Comparison of ENCODE assay signal across 15 mouse cellular contexts in the genomic region with DNA sequence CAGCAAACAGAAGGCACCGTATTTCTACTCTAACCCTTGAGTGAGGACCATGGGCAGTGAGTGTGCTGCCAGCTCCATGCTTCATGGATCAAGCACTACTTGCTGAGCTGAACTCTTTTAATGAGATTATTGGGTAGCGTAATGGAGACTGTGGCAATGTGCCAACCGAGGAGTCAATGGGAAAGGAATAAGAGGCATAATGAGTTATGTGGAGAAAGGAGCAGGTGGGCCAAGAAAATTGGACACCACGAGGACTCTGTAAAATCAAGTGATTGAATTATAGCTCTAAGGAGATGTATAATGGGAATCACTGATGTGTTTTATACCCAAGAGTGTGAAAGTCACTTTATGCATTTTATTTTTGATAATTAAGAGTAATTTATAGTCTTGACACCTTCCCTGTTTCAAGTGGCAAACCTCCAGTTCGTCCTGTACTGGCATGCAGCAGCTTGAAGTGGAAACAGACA.
DNase-seq lines count a peak whose midpoint lies in the region; ATAC-seq lines count a peak whose summit lies in the region.
"Had no signal": no experiment of that assay in that cellular context is flagged by ENCODE, and none has a peak within 500 bp of the region (broad histone marks: within the 10 kb centered on the region; RNA-seq: fewer than 3 reads in every experiment).

No protein-coding gene starts in this region.

- no peaks in the 10 kb centered on the region for H3K9me3 ChIP-seq in forebrain, embryonic 12.5 days
- no peaks in the 10 kb centered on the region for H3K9me3 ChIP-seq in hindbrain, embryonic 12.5 days (replicated peaks)
- H3K9me3 ChIP-seq in midbrain, embryonic 16.5 days (replicated peaks; ENCODE audit: control insufficient read depth, low read length, poor library complexity, severe bottlenecking) = no peaks in the 10 kb centered on the region
- no peaks in the 10 kb centered on the region for H3K9me3 ChIP-seq in heart, embryonic 10.5 days
- H3K9me3 ChIP-seq: megakaryocyte, embryonic 14.5 days had no signal

- H3K9ac ChIP-seq in forebrain, embryonic 12.5 days = no peak overlapping the region
- no peak overlapping the region for H3K9ac ChIP-seq in hindbrain, embryonic 12.5 days
- no peak overlapping the region for H3K9ac ChIP-seq in midbrain, embryonic 16.5 days (ENCODE audit: low read depth, low read length)

- H3K4me1 ChIP-seq in forebrain, embryonic 12.5 days = no peaks in the 10 kb centered on the region
- no peaks in the 10 kb centered on the region for H3K4me1 ChIP-seq in hindbrain, embryonic 12.5 days
- H3K4me1 ChIP-seq in midbrain, embryonic 16.5 days (ENCODE audit: control insufficient read depth, insufficient read depth, low read length) = no peaks in the 10 kb centered on the region
- H3K4me1 ChIP-seq in heart, embryonic 10.5 days = no peaks in the 10 kb centered on the region
- H3K4me1 ChIP-seq: megakaryocyte, embryonic 14.5 days had no signal

- H3K27ac ChIP-seq in forebrain, embryonic 12.5 days = no peak overlapping the region
- no peak overlapping the region for H3K27ac ChIP-seq in hindbrain, embryonic 12.5 days
- no peak overlapping the region for H3K27ac ChIP-seq in midbrain, embryonic 16.5 days (ENCODE audit: low read length)
- no peak overlapping the region for H3K27ac ChIP-seq in heart, embryonic 10.5 days

- H3K27me3 ChIP-seq in forebrain, embryonic 12.5 days = no peaks in the 10 kb centered on the region
- H3K27me3 ChIP-seq in hindbrain, embryonic 12.5 days = no peaks in the 10 kb centered on the region
- no peaks in the 10 kb centered on the region for H3K27me3 ChIP-seq in midbrain, embryonic 16.5 days (ENCODE audit: control insufficient read depth, insufficient read depth, low read depth, low read length)
- H3K27me3 ChIP-seq in heart, embryonic 10.5 days (ENCODE audit: insufficient read depth, poor library complexity, severe bottlenecking) = no peaks in the 10 kb centered on the region
- H3K27me3 ChIP-seq: CH12.LX; megakaryocyte, embryonic 14.5 days had no signal

- 43% methylated on average over 5 of the region's 5 CpGs for WGBS in forebrain, embryonic 12.5 days
- WGBS in hindbrain, embryonic 12.5 days = 54% methylated on average over 5 of the region's 5 CpGs
- 30% methylated on average over 5 of the region's 5 CpGs for WGBS in midbrain, embryonic 16.5 days
- 83% methylated on average over 5 of the region's 5 CpGs for WGBS in heart, embryonic 10.5 days

- ATAC-seq in forebrain, embryonic 12.5 days (ENCODE audit: low FRiP score) = peak; percentile 87
- peak; percentile 74 for ATAC-seq in hindbrain, embryonic 12.5 days (ENCODE audit: low FRiP score)
- ATAC-seq in midbrain, embryonic 16.5 days = peak; percentile 56

- no peak overlapping the region for H3K4me3 ChIP-seq in forebrain, embryonic 12.5 days (replicated peaks)
- H3K4me3 ChIP-seq in hindbrain, embryonic 12.5 days = no peak overlapping the region
- H3K4me3 ChIP-seq in midbrain, embryonic 16.5 days (ENCODE audit: low read depth, low read length) = no peak overlapping the region
- H3K4me3 ChIP-seq in heart, embryonic 10.5 days = no peak overlapping the region
- H3K4me3 ChIP-seq: erythroblast, embryonic 14.5 days; megakaryocyte, embryonic 14.5 days had no signal

- H3K36me3 ChIP-seq in forebrain, embryonic 12.5 days (replicated peaks) = no peaks in the 10 kb centered on the region
- H3K36me3 ChIP-seq in hindbrain, embryonic 12.5 days = no peaks in the 10 kb centered on the region
- H3K36me3 ChIP-seq in midbrain, embryonic 16.5 days (ENCODE audit: control insufficient read depth, insufficient read depth, low read length) = no peaks in the 10 kb centered on the region
- no peaks in the 10 kb centered on the region for H3K36me3 ChIP-seq in heart, embryonic 10.5 days

- peak; percentile 2 for DNase-seq in kidney, postnatal 14 days
- no peak for DNase-seq in kidney, adult 18-20 months
- DNase-seq in heart, embryonic 10.5 days (ENCODE audit: low spot score) = no peak
- DNase-seq in T-cell, adult 2 months (ENCODE audit: low spot score) = no peak
- DNase-seq: cerebellum, adult 9-10 months; gastrocnemius, postnatal 25 days; kidney, adult 2 months; lung, adult 2 months; thymus, postnatal 4 days had no signal

- H3K4me2 ChIP-seq in forebrain, embryonic 12.5 days = no peak overlapping the region
- H3K4me2 ChIP-seq in hindbrain, embryonic 12.5 days (replicated peaks) = no peak overlapping the region
- H3K4me2 ChIP-seq in midbrain, embryonic 16.5 days (ENCODE audit: low read length) = no peak overlapping the region
